Mouse (Mus musculus): ENCODE data around the gene Rp2.

DNA sequence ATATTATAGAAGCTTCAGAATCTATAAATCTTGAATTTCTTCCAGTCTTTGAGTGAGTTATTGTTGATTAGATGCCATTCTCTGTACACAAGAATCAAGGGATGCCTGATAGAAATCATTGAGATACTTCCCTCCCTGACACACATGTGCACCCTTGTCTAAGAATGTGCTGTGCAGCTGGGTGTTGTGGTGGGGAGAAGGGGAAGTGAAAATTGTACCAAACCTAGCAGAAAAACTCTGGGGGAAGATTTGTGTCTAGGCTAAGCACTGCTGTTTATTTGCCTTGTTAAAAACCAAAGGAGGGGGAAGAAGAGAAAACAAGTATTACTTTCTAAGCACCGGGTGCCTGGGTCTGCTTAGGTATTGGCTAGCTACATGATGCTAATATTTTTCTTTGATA is 9.0 kb upstream of the Rp2 start:
- TF ChIP-seq POLR2A (IDR thresholded peaks at IDR 0.05; ENCODE audit: insufficient read depth, low read depth, low read length): no peak
- no peak for TF ChIP-seq CTCF (IDR thresholded peaks at IDR 0.05; ENCODE audit: insufficient read depth, low read depth, low read length)

All from olfactory bulb, adult 2 months (tissue).